Mouse (Mus musculus): ENCODE data around the gene Epha5. TPM values are rescaled to one million over a fixed set of nuclear protein-coding genes. Genes with fewer than 3 reads are reported as not detected.

Gene Epha5
- not detected for polyA plus RNA-seq (2017; shearing (Covaris generic))

GRCm38 (mm10) chr5:84417062-84417879 lies at the start of gene Epha5:
TSS of gene Epha5 (minus strand) at chr5:84417382.

Data from inflammation-experienced regulatory T-cells, adult 16 weeks (primary cell).